Mouse (Mus musculus) hindlimb bud, embryonic 11.5 days (tissue): Measurements from ENCODE around the gene Plekha3.

Experiments used
- DNase-seq: peaks from one replicate; pipeline ENCODE4 v3.0.0-alpha.2; 2012; ENCODE audit warnings: low read depth, low spot score; ENCODE audit errors: extremely low spot score

Gene Plekha3

DNA sequence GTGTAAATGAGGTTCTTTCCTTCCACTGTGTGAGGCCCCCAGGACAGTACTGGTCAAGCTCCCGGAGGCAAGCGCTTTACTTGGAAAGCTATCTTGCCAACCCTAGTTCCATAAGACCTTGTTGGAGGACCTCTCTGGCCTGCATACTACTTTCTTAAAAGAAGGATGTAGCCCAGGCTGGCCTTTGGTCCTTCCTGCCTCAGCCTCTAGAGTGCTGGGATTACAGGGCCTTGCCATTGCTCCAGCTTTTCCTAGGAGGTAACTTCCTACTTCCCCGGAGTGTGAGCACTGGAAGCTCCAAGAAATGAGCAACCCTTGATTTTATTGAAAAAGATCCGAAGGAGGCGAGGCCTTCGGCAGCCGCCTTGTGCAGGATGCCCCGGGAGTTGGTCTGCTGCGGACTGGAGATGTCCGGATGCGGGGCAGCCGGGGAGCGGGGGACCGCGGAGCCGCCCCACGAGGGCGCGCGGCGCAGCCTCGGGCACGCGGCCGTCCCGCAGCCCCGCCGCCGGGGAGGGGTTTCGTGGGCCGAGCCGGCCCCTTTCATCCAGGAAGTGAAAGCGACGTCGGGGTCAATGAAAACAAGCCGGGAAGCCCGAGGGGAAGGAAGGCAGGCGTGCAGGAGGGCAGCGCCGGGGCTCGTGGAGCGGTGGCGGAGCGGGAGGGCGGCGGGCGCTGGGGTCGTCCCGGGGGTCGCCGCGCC lies at the start of gene Plekha3:
TSS of gene Plekha3 (plus strand) at position 557 of the 703 bp plus-strand sequence.
- DNase-seq = no peak

DNA sequence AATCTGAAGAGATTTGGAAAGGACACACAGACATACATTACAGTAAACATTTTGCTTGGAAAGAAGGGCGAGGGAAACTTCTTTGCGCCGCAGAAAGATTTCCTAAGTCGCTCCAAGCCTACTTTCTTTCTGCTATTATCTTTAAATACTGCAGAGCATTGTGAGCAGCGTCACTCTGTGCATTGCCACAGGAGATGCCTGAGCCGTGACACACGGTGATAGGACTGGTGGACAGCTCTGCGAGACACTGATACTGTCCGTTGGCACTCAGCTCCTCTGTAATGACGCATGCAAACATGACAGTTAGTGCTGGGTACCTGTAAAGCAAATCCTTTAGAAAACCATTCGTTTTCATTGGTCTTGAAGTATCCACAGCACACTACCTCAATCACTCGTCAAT lies 44.8 kb upstream of the Plekha3 start:
- no peak for DNase-seq

DNA sequence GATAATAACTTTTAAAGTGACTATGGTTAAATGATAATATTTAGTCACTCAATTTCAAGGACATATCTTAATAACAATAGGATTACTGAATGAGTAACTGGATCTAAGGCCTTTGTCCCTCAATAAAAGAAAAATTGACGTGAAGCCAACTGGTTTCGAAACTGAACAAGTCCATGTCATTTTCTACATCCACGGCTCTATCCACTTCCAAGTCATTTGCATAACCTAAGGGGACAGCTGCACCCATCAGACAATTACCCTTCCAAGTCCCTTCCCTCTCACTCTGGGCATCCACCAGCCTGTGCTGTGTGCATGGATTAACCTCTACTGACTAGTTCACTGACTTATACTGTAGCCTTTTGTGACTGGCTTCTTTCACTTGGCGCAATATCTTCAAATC lies 43.5 kb upstream of the Plekha3 start:
- DNase-seq = no peak

DNA sequence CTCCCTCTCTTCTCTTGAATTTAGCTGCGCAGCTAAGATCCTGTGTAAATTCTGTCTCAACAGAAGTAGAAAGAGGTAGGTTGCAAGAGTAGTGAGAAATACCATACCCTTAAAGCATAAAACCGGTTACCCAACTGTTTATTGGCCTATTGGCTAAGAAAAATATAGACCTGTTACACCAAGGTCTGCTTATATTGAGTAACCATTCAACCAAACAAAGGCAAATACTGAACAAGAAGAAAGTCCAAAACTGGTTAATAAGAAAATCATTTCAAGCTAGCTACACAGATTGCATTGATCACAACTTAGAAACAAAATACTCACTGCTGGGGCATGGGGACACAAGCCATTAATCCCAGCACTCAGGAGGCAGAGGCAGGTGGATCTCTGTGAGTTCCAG lies 35.4 kb upstream of the Plekha3 start:
- no peak for DNase-seq

DNA sequence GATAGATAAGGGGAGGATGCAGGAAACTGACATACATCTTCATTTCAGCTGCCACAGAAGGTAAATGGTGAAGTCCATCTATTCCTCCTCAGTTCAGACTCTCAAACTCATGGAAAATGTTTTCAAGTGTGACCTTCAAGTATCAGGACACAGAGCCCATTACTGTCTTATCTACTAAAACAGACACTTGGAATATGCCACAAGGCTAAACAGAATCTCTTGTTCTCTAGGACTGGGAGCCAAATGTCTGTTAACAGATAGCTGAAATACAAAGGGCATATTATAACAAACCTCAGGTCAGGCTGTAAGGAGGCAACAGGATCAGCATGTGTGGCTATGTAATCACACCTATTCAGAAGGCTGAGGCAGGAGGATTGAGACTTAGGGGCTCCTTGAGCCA lies 31.3 kb upstream of the Plekha3 start:
- no peak for DNase-seq

DNA sequence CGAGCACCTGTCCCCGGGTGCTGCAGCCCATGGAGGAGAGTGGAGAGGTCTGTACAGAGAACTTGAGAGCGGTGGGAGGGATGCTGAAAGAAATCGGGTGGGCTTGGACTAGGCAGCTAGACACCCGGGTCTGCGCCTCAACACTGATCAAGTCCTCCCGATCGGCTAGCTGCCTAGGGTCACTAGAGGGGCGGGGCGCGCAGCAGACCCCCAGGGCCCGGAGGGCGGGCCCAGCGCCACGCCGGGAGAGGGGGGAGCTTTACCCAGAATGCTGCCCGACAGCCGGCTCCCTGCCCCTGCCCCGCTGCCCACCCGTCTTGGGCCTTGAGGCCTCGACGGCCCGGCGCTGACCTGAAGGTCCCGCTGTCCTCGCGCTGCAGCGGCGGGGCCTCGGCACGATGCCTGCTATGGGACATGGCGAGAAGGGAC lies 27.6 kb upstream of the Plekha3 start:
- no peak for DNase-seq

DNA sequence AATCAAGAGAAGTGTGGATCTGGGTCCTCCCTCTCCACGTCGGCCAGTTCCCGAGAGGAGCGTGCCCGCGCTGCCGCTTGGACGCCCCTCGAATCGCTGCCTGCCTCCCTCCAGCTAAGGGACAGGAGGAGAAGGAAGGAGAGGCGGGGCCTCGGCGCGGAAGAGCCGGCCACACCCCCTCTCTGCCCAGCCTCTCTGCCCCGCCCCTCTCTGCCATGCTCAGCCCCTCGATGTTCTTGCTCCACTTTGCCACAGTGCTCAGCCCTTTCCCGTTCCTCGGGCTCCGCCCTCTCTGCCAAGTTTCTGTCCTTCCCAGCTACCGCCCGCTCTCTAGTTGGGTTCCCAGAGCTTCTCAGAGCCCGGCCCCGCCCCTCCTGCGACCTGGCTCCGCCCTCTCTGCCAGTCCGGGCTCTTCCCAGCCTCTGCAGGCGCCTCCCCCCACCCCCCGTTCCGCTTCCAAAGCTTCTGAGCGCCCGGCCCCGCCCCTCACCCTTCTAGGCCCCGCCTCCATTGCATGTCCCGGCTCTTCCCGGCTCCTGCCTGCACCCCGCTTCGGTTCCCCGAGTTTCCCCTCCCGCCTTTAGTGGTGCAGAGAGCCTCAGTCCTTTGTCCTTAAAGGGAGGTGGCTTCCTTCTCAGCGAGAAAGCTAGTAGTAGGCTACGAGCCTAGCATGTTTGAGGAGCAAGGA lies 27.1 kb upstream of the Plekha3 start, which contains the start of the genes Prkra and Pjvk:
TSS of gene Prkra (minus strand) at position 133 of the 688 bp plus-strand sequence.
TSS of gene Pjvk (plus strand) at position 594 of the 688 bp plus-strand sequence.
- DNase-seq = peak; percentile 92

DNA sequence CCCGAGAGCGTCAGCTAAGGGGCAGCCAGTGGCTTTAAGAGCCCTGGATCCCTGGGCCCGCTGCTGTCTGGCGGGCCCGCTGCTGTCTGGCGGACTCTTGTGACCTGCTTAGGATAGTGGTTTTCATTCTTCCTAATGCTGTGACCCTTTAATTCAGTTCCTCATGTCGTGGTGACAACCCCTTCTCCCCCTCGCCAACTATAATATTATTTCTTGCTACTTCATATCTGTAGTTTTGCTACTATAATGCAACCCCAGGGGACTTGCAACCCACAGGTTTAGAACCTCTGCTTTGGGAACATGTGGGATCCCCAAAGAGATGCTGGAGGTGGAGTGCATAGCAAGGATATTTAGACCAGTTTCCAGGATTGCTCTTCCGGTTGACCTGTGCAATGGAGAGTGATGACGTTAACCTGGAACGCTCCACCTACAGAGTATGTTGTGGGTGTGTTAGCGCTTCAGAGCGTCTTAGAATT lies 26.4 kb upstream of the Plekha3 start:
- DNase-seq = no peak

DNA sequence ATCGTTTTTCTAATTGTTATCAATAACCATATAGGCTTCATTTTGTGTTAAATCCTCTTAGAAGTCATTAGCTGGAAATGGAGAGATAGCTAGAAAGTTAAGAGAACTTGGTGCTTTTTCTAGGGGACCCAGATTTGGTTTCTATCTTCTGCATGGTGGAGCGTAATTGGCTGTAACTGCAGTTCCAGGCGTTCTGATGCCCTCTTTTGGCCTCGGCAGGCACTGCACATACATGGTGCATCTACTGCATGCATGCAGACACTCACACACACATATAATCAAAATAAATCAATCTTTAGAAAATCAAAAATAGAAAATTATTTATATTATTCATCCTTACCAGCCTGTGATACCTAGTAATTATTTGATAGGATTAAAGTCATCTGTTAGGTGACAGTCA lies 22.0 kb upstream of the Plekha3 start:
- no peak for DNase-seq

DNA sequence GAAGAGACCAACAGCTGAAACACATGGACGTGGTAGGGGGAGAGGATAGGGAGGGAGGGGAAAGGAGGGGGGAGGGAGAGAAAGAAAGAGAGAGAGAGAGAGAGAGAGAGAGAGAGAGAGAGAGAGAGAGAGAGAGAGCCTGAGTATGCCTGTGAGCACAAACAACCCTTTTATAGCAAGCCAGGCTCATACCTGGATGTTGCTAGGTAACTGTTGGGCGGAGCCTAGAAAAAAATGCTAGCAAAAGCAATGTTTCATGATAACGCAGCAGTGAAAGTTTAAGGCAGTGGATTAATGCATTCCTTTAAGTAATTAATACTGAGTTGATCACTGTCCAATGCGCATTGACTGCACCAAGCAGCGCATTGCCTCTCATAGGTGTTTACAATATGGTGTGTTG lies 20.4 kb upstream of the Plekha3 start:
- DNase-seq = no peak

DNA sequence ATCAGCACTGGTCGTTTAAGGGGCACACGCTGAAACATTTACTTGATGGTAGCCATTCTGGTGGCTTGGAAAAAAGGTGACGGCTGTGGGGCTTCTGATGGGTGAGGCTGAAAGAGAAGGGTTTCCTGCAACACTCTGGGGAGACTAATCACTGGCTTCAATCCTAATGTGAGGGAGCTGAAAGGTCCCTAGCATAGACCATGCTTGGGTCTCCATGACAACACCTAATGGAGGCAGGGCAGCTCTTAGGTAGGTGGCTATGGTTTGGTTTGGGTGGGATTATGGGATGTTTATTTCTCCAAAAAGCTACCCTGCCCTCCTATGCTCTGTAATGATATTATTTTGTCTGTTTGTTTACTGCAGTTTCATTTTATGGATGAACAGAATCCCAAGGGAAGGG lies 19.6 kb upstream of the Plekha3 start:
- DNase-seq = no peak

DNA sequence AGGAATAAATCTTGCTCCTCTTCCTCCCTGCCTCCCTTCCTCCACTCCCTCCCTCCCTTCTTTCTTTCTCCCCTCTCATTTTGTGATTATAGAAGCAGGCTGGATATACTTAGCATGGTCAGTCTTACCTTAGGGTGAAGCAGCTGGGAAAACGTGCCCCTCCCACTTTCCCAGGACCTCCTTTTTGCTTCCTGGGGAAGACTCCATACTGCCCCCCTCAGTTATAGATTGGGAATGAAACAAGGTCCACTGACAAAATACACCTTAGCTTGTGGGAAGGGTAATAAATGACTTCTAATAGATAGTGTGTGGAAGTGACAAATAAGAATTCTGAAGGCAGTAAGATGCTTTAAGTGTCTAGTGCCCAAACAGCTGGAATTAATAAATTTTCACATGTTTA lies 19.1 kb upstream of the Plekha3 start:
- DNase-seq = no peak

DNA sequence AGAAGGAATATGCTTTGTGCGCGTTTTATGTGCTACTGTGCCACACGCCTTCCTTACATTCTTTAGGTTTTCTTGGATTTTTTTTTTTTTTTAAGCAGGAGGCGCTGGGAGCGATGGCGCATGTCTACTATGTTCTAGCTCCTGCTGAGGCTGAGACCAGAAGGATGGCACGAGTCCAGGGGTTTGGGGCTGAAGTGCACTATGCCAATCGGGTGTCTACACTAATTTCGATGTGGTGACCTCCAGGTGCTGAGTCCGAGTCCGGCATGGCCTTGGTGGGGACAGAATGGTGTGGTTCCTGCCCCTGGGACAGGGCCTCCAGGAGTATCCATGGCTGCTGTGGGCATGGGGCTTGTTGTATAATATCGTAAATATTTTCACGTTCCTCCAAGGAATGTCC lies 16.5 kb upstream of the Plekha3 start:
- no peak for DNase-seq

DNA sequence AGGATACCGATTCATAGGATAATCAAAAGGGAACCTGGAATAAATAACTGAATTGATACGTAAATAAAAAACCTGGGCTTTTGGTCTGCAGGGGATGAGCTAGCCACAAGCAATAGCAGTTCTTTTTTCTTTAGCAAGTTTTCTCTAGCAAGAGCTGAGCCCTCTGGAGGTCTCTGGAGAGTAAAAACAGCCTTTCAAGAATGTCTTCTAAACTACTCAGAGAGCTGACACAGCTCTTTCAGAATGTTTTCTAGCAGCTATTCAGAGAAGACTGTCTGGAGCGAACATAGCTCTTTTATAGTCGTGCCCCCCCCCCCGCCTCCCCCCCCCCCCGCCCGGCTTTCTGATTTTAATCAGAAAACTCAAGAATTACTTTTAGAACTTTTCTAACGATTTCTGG lies 15.7 kb upstream of the Plekha3 start:
- no peak for DNase-seq

DNA sequence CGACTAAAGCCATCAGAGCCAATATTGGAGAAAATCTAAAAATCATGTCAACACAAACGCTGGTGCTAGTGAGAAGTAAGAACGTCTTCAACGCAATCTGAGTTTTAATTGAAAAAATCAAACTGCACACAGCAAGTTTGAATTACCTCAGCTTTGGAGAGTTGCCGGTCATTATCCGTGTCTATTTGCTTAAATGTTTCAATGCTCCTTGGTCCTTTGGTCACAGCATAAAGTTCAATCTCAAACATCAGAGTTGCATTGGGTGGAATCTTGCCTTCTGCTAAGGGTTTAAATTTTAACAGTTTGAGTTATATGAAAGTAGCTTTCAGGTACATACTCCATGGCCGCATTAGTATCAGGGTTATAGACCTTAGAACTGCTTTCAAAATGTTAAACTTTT lies 9.6 kb upstream of the Plekha3 start:
- DNase-seq = no peak

DNA sequence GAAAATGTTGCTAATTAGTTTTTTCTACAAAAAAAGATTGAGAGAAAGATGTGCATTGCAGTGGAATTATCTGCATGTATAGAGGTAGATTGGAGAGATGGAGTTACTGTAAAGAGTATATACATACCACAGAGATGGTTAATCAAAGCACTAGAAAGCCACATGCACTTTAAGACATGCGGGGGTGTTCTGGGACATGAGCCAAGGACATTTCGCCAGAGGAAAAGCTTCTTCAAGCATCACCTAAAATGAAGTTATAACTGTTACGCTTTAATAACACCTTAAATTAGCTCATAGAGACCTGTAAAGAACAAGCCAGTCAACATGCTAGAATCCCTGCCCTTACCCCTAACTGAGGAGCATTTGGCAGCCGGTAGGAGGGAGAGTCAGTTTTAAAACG lies 7.9 kb upstream of the Plekha3 start:
- no peak for DNase-seq

DNA sequence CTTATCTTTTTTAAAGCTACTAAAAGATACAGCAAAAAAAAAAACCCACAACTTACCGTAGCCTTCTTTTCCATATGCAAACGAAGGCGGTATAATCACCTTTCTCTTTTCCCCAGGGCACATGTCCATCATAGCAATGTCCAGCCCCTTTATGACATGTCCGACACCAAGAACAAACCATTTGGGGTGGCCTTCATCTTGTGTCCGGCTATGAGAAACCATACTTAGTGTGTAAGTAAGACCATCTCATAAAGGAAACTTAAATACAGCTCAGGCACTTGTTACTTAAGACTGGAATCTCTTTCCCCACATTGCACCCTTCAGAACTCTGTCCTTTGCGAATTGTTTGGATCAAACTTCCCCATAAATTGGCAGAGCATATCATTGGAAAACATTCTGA lies 3.4 kb upstream of the Plekha3 start:
- no peak for DNase-seq

DNA sequence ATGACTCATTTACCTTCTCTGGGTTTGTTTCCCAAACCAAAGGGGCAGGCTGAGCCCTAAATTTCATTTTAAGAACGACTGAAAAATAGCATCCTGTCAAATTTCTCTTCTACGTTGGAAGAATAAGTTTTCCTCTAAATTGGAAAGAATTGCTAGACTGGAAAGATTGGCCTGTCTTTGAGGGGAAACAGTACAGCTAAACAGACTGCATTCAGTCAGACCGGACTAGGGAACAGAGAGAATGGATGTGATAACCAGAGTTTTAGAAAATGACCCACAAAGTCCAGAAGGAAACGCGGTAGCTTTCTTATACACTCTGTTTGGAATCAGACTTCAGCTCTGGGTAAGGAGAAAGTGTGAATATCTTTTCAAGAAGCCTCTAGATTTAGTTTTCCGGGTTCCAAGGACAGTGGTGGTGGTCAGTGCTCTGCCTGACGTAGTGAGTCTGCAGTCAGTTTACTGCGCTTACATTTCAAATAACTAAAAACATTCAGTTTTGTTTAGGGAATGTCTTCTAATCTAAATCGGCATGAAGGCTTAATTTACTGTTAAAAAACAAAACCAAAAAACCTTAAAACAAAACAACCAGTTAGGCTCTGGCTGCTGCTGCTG lies 2.8 kb upstream of the Plekha3 start:
- DNase-seq = no peak

DNA sequence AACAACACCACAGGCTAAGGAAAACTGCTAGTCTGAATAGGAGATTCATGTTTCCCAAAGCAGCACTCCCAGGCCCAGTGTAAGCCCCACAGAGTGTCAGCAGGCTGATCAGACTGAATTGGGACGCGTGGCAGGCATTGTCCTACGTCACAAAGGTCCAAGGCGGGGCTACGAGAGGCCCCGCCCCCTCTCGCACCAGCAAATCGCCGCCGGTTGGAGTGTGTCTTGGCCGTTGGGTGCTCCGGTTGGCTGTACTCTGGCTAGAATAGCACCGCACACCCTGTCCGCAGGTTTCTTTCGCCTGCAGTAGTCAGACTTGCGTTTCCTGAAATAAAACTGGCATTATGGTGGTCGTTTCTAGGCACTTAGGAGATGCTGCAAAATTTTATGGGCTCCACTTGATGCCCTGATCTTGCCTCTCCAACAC lies 2.1 kb upstream of the Plekha3 start, which contains the start of gene Fkbp7:
TSS of gene Fkbp7 (minus strand) at position 151 of the 427 bp plus-strand sequence.
- peak; percentile 93 for DNase-seq

DNA sequence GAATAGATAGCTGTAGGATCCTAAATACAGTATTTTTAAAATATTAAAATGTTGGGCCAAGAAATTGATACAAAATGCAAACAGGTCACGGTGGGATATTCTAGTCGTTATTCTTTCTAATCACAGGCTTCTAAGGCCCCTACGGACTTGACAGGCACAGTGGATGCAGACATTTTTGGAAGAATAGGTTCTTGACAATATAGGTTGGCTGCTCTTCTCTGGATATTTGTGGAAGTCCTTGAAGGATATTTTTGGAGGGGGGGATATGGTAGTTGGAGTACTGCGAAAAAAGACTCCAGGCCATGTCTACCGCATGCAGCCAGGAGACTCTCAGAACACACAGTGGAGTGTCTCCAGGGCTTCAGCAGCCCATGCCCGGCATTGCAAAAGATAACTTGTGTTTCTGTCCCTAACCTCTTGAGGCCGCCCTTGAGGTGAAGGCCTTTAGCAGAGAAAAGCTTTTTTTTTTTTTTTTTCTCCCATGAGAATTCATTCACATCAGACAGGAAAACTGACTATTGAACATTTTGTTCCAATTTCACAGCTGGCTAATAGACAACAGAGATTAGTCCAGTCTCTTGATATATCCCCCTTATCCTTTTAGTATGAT lies 1.5 kb upstream of the Plekha3 start:
- no peak for DNase-seq

DNA sequence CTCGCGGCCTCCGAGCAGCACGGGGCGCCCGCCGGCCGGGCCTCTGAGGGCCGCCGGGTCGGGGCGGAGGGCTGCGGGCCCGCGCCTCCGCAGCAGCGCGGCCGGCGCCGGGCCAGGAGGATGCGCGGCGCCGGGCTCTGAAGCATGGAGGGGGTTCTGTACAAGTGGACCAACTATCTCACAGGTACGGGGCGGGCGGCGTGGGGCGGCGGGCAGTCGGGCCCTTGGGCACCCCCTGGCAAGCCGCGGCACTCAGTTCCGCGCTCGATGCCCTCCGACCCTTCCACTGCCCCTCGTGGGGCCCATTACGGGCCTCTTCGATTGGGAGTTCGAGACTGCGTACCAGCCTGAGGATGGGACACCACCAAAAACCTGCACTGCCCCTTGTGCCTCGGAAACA lies 370 bp downstream of the Plekha3 start:
- DNase-seq = no peak
